Mouse (Mus musculus) small intestine, adult 2 months (tissue): ENCODE results near the gene Zfp335.

Experiments
- CTCF ChIP-seq: fragments of 200-500 bp; IDR thresholded peaks from 2 replicates; pipeline ENCODE4 v1.5.1; 2012; ENCODE audit warnings: low read depth, mild to moderate bottlenecking, control low read depth, inconsistent platforms, low read length, moderate library complexity, mixed read lengths; ENCODE audit not compliant: insufficient replicate concordance, insufficient read length; ENCODE audit errors: extremely low read depth
- POLR2A ChIP-seq: fragments of 200-500 bp; IDR thresholded peaks from 2 replicates; pipeline ENCODE4 v1.6.1; 2012; ENCODE audit warnings: low read depth, mild to moderate bottlenecking, control low read depth, inconsistent platforms, low read length, moderate library complexity

DNA sequence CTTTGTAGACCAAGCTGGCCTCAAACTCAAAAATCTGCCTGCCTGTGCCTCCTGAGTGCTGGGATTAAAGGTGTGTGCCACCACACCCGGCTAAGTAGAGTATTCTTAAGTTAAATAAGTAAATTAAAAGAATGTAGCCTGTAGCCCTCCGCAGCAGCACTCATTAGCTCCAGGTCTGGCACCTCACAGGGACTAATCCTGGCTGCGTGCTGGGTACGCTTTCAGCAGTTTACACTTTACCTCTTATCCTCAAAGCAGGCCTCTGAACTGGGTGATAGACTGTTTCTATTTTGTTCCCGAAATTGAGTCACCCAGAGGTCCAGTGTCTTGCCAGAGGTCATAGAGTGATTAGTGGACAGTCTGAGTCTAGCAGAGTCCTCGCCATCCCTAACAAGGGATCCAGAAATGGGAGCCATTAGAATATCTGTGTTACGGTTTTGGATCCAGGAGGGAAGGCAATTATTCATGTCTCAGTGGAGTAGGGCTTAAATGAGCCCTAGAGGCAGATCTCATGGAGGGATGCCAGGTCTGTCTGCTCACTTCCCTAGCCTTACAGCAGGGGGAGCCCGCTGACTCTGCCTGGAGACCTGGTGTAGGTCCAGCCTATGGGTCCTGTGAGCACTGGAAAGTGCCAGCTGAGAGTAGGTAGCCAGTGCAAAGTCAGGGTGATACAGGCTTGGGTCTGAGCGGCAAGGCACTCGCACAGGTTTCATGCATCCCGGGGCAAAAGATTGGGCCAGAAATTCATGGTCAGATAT, 12.7 kb upstream of the Zfp335 start:
- TF ChIP-seq CTCF, result peak; percentile 83
- no peak for TF ChIP-seq POLR2A
